Mouse (Mus musculus) sigmoid colon, adult 10 weeks (tissue): ENCODE measurements around the gene Gm5168. TPM values are rescaled to one million over a fixed set of nuclear protein-coding genes. Genes with fewer than 3 reads are reported as not detected.

Source experiments
- polyA plus RNA-seq: library from polyadenylated mRNA; stranded (reverse); fragments of 350-450 nt; fragmentation: Illumina TruSeq; extraction: RNeasy Lipid Tissue Mini Kit (QIAGEN cat#74804); gene quantifications from one replicate; pipeline ENCODE4 v1.2.3, GENCODE M21; 2014; ENCODE audit warnings: low read depth, low replicate concordance

Gm5168 gene
- polyA plus RNA-seq = not detected

GRCm38 (mm10) chrX:26050941-26051340 is at the start of gene Gm5168:
Gene Gm5168, minus strand, starts transcription at chrX:26051041.

Other genes starting within 250 kb of the Gm5168 start
- gene Gm2012, start 180.3 kb upstream of the Gm5168 start, polyA plus RNA-seq = not detected